Mouse (Mus musculus): ENCODE measurements around the gene Fam3b.

Fam3b gene

GRCm38 (mm10) chr16:97514099-97514940, at the start of gene Fam3b:
Fam3b (minus strand) TSS chr16:97514816.
- DNase-seq: no peak

- no peak for DNase-seq
Measured at GRCm38 (mm10) chr16:97544340-97544739, 29.7 kb upstream of the Fam3b start.

- no peak for DNase-seq
Measured at GRCm38 (mm10) chr16:97536859-97537258, 22.2 kb upstream of the Fam3b start.

GRCm38 (mm10) chr16:97535808-97536413, 21.3 kb upstream of the Fam3b start:
- no peak for DNase-seq

GRCm38 (mm10) chr16:97534876-97535461, 20.4 kb upstream of the Fam3b start:
- peak; percentile 20 for DNase-seq

- no peak for DNase-seq
Measured at GRCm38 (mm10) chr16:97534448-97534847, 19.8 kb upstream of the Fam3b start.

- no peak for DNase-seq
Measured at GRCm38 (mm10) chr16:97533751-97534150, 19.1 kb upstream of the Fam3b start.

GRCm38 (mm10) chr16:97533126-97533525, 18.5 kb upstream of the Fam3b start:
- DNase-seq: no peak

GRCm38 (mm10) chr16:97529241-97529640, 14.6 kb upstream of the Fam3b start:
- DNase-seq: no peak

- DNase-seq: no peak
Measured at GRCm38 (mm10) chr16:97523024-97523423, 8.4 kb upstream of the Fam3b start.

GRCm38 (mm10) chr16:97521983-97522382, 7.4 kb upstream of the Fam3b start:
- no peak for DNase-seq

- no peak for DNase-seq
Measured at GRCm38 (mm10) chr16:97516341-97516740, 1.7 kb upstream of the Fam3b start.

GRCm38 (mm10) chr16:97512347-97512751, 2.3 kb downstream of the Fam3b start:
- DNase-seq: no peak

GRCm38 (mm10) chr16:97511495-97511894, 3.1 kb downstream of the Fam3b start:
- DNase-seq: no peak

GRCm38 (mm10) chr16:97510849-97511248, 3.8 kb downstream of the Fam3b start:
- DNase-seq: no peak

GRCm38 (mm10) chr16:97507783-97508182, 6.8 kb downstream of the Fam3b start:
- DNase-seq: no peak

- DNase-seq: no peak
Measured at GRCm38 (mm10) chr16:97504793-97505192, 9.8 kb downstream of the Fam3b start.

- no peak for DNase-seq
Measured at GRCm38 (mm10) chr16:97503849-97504248, 10.8 kb downstream of the Fam3b start.

GRCm38 (mm10) chr16:97500901-97501300, 13.7 kb downstream of the Fam3b start:
- no peak for DNase-seq

GRCm38 (mm10) chr16:97499450-97499849, 15.2 kb downstream of the Fam3b start:
- no peak for DNase-seq

GRCm38 (mm10) chr16:97498139-97498538, 16.5 kb downstream of the Fam3b start:
- DNase-seq: no peak

GRCm38 (mm10) chr16:97497682-97498081, 16.9 kb downstream of the Fam3b start:
- no peak for DNase-seq

- DNase-seq: no peak
Measured at GRCm38 (mm10) chr16:97496026-97496425, 18.6 kb downstream of the Fam3b start.

- no peak for DNase-seq
Measured at GRCm38 (mm10) chr16:97492369-97492768, 22.2 kb downstream of the Fam3b start.

Data from cerebellum, adult 11-12 months (tissue).